Mouse (Mus musculus) erythroblast, embryonic 14.5 days (primary cell): ENCODE measurements around the gene Tmbim7.

Source experiments
- GATA1 ChIP-seq: IDR thresholded peaks from 2 replicates; pipeline ENCODE4 v1.6.1; 2012; ENCODE audit warnings: low read length, inconsistent platforms, mixed read lengths
- TAL1 ChIP-seq: IDR thresholded peaks from 3 replicates; pipeline ENCODE4 v1.6.1; 2012; ENCODE audit warnings: low read length, inconsistent platforms, mixed read lengths

DNA sequence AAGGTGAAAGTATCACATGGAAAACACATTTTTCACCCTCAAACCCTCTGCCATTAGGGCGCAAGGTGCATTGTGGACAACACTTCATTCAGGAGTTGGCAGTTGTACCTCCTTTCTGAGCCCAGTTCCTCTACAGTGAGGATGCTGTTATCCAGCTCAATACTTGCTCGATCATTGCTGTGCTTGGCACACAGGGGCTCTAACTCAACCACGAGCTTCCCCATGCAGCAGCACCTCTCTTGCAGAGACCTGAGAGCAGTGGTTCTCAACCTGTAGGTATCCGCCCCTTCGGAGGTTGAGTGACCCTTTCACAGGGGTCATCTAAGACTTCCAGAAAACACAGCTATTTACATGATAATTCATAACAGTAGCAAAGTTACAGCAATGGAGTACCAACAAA lies 640 bp downstream of the Tmbim7 start:
- no peak for TF ChIP-seq GATA1
- no peak for TF ChIP-seq TAL1
